Mouse (Mus musculus): ENCODE data around the gene Notch4. TPM values are rescaled to one million over a fixed set of nuclear protein-coding genes. Genes with fewer than 3 reads are reported as not detected.

Gene Notch4
- polyA plus RNA-seq, 1 experiment from 2014 or later = 13.6 TPM

DNA sequence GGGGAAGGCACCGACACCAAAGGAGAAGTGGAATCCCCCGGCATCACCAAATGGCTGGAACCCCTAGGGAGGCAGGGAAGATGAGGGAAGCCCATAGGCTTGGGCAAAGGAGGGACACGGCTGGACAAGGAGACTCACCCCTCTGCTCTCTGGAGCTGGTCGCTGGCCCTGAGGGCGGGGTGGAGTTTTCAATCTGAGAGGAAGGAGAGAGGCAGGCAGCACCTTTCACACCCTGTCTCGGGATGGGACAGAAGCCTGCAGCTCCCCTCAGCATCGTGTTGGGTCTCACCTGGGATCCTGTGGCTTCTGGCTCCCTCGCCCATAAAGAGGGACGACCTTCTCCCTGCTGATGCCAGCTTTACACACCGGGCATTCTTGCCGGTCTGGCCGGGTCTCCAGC is 37.7 kb downstream of the Notch4 start:
- Histone ChIP-seq H3K36me3 (peaks cover 24% of the 10 kb centered on the region), H3K9ac (replicated peaks) (peak overlapping the region; percentile 72; the same call in 1 of the 2 replicates), H3K9me3 (no peaks in the 10 kb centered on the region), H3K4me2 (replicated peaks) (peak overlapping the region; percentile 71), H3K27ac (replicated peaks) (no peak overlapping the region), H3K27me3 (no peaks in the 10 kb centered on the region), H3K4me3 (no peak overlapping the region), H3K4me1 (peaks cover 40% of the 10 kb centered on the region)
- WGBS = 90% methylated on average over 12 of the region's 12 CpGs
- no peak for ATAC-seq (ENCODE audit: low FRiP score, low read depth)

GRCm38 (mm10) chr17:34603375-34604060 is 39.5 kb downstream of the Notch4 start, which contains the start of gene Rnf5:
Gene Rnf5, minus strand, starts transcription at chr17:34603690.
- Histone ChIP-seq H3K4me3 (peak within 1 kb of the TSS; percentile 99), H3K27me3 (no peaks in the 10 kb centered on the region), H3K27ac (replicated peaks) (peak within 1 kb of the TSS; percentile 94), H3K36me3 (peaks cover 28% of the 10 kb centered on the region), H3K4me1 (peaks cover 46% of the 10 kb centered on the region), H3K4me2 (replicated peaks) (peak within 1 kb of the TSS; percentile 99), H3K9me3 (no peaks in the 10 kb centered on the region), H3K9ac (replicated peaks) (peak within 1 kb of the TSS; percentile 99)
- peak; percentile 94 for ATAC-seq (ENCODE audit: low FRiP score, low read depth)
- WGBS = under 1% methylated on average over 30 of the region's 30 CpGs

- peaks cover 28% of the 10 kb centered on the region for H3K36me3 ChIP-seq
- no peaks in the 10 kb centered on the region for H3K9me3 ChIP-seq
- no peaks in the 10 kb centered on the region for H3K27me3 ChIP-seq
- peak within 1 kb of the TSS; percentile 99 for H3K9ac ChIP-seq (replicated peaks)
- H3K27ac ChIP-seq (replicated peaks) = peak within 1 kb of the TSS; percentile 94
- peak within 1 kb of the TSS; percentile 99 for H3K4me3 ChIP-seq
- H3K4me2 ChIP-seq (replicated peaks) = peak within 1 kb of the TSS; percentile 99
- WGBS = 1% methylated on average over 32 of the region's 35 CpGs
- peaks cover 49% of the 10 kb centered on the region for H3K4me1 ChIP-seq
- peak; percentile 88 for ATAC-seq (ENCODE audit: low FRiP score, low read depth)
These were observed 40.0 kb downstream of the Notch4 start, which contains the start of gene Agpat1 for GRCm38 (mm10) chr17:34604061-34604508. Gene Agpat1, plus strand, starts transcription at chr17:34604262.

DNA sequence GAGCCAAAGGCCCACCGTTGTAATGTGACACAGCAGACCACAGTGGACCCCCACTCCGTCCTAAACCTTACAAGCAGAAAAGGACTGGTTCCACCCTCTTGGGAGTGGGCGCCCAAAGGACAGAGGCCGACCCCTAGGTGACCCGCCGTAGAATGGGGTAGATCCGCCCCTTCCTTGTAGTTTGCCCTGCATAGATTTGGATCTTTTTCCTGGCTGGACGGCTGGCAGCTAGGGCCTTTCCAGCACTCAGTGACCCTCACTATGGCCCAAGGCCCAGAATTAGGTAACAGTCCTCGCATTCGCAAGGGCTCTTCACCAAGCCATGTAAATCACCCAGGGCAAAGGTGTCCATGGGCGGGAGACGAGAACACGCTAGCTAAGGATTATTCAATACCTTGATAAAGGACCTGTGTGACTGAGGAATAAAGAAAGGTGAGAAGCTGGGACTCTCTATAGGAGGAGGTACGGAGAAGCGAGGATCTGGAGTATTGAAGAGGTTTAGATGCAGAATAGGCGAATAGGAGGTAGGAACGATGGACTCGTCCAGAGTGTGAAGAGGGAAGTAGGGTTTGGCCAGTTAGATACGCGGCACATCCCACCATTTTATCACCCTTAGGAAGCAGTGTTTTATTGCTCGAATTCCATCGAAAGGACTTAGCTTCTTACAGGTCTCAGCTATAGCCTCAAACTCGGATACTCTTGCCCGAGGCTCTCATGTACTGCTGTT is 40.6 kb downstream of the Notch4 start:
- Histone ChIP-seq H3K27me3 (no peaks in the 10 kb centered on the region), H3K36me3 (peaks cover 28% of the 10 kb centered on the region), H3K4me2 (replicated peaks) (peak overlapping the region; percentile 99), H3K4me1 (peaks cover 49% of the 10 kb centered on the region), H3K4me3 (peak overlapping the region; percentile 99), H3K9ac (replicated peaks) (peak overlapping the region; percentile 99), H3K9me3 (no peaks in the 10 kb centered on the region), H3K27ac (replicated peaks) (peak overlapping the region; percentile 94)
- ATAC-seq (ENCODE audit: low FRiP score, low read depth) = no peak; the same call in 1 of the 2 replicates
- WGBS = 16% methylated on average over 24 of the region's 24 CpGs

DNA sequence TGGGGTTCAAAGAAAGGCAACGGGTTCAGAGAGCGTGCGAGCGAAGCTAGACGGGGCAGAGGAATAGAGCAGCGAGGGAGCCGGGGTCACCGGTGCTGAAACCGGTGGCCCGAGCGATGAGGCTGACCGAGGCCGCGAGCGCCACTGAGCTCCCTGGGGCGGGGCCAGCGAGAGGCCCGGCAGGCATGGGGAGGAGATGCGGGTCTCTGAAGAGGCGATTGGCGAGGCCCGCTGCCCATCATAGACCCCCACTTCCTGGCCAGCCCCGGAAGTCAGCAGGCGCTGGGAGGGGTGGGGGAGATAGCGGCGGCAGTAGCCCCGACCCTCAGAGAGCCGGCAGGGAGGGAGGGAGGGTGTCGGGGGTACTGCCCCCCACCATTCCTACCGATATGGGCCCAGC is 41.5 kb downstream of the Notch4 start:
- H3K9me3 ChIP-seq = no peaks in the 10 kb centered on the region
- H3K27me3 ChIP-seq = no peaks in the 10 kb centered on the region
- WGBS = 0% methylated on average over 27 of the region's 30 CpGs
- peak overlapping the region; percentile 99 for H3K4me2 ChIP-seq (replicated peaks)
- peak; percentile 52 for ATAC-seq (ENCODE audit: low FRiP score, low read depth)
- H3K36me3 ChIP-seq = peaks cover 23% of the 10 kb centered on the region
- peak overlapping the region; percentile 99 for H3K9ac ChIP-seq (replicated peaks)
- H3K27ac ChIP-seq (replicated peaks) = peak overlapping the region; percentile 94
- H3K4me3 ChIP-seq = peak overlapping the region; percentile 99
- H3K4me1 ChIP-seq = peaks cover 49% of the 10 kb centered on the region

GRCm38 (mm10) chr17:34606186-34607039 is 42.3 kb downstream of the Notch4 start:
- H3K36me3 ChIP-seq = peaks cover 23% of the 10 kb centered on the region
- peak overlapping the region; percentile 99 for H3K4me3 ChIP-seq
- no peaks in the 10 kb centered on the region for H3K9me3 ChIP-seq
- WGBS = 17% methylated on average over 32 of the region's 32 CpGs
- peak overlapping the region; percentile 94 for H3K27ac ChIP-seq (replicated peaks)
- peaks cover 49% of the 10 kb centered on the region for H3K4me1 ChIP-seq
- no peak for ATAC-seq (ENCODE audit: low FRiP score, low read depth)
- H3K9ac ChIP-seq (replicated peaks) = peak overlapping the region; percentile 99
- H3K27me3 ChIP-seq = no peaks in the 10 kb centered on the region
- H3K4me2 ChIP-seq (replicated peaks) = peak overlapping the region; percentile 99

GRCm38 (mm10) chr17:34607997-34608396 is 43.9 kb downstream of the Notch4 start:
- H3K36me3 ChIP-seq = peaks cover 32% of the 10 kb centered on the region
- no peak overlapping the region for H3K27ac ChIP-seq (replicated peaks)
- no peaks in the 10 kb centered on the region for H3K27me3 ChIP-seq
- 91% methylated on average over 7 of the region's 7 CpGs for WGBS
- no peaks in the 10 kb centered on the region for H3K9me3 ChIP-seq
- H3K4me3 ChIP-seq = no peak overlapping the region
- no peak overlapping the region for H3K9ac ChIP-seq (replicated peaks)
- ATAC-seq (ENCODE audit: low FRiP score, low read depth) = no peak
- peaks cover 38% of the 10 kb centered on the region for H3K4me1 ChIP-seq
- peak overlapping the region; percentile 1; the same call in 1 of the 2 replicates for H3K4me2 ChIP-seq (replicated peaks)

DNA sequence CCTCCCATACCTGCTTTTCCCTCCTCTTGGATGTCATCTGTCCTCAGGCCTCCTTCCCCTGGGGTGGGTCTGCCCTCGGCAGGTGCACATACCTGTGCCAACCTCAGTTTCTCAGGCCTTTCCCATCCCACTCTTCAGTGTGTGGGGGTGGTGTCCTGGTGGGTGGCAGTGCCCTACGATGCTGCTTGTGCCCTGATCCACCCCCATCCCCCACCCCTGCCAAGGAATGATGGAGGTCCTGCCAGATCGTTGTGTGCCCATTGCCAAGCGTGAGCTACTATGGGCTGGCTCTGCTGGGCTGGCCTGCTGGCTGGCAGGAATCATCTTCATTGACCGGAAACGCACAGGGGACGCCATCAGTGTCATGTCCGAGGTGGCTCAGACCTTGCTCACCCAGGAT is 47.0 kb downstream of the Notch4 start:
- ATAC-seq (ENCODE audit: low FRiP score, low read depth) = no peak
- H3K9me3 ChIP-seq = no peaks in the 10 kb centered on the region
- no peak overlapping the region for H3K9ac ChIP-seq (replicated peaks)
- no peak overlapping the region for H3K4me2 ChIP-seq (replicated peaks)
- no peak overlapping the region for H3K4me3 ChIP-seq
- H3K4me1 ChIP-seq = peaks cover 27% of the 10 kb centered on the region
- WGBS = 95% methylated on average over 8 of the region's 8 CpGs
- peaks cover 58% of the 10 kb centered on the region for H3K36me3 ChIP-seq
- no peaks in the 10 kb centered on the region for H3K27me3 ChIP-seq
- H3K27ac ChIP-seq (replicated peaks) = no peak overlapping the region

DNA sequence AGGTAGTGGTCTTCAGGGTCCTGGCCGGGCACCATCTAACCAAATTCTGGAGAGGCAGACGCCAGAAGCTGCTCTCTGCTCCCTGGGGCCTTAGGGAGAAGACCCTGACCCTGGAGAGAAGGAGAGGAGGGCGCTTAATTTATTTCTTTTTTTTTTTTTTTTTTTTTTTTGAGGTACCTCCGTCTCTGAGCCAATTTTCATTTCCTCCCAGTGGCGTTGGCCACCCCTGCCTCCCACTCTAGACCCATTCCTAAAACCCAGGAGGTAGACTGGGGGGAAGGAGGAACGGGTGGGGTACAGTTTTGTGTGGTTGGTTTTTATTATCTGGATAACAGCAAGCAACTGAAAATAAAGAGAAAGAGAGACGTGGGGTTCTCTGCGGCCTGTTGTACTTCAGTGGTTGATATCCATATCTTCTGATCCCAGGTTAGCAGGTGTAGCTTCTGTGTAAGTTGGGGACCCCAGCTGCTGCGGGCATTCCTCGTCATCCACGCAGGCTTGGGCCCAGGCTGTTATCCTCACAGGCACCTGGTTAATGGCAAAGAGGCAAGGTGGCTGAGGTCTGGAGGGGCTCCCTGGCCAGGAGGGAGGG is 49.1 kb downstream of the Notch4 start:
- Histone ChIP-seq H3K4me3 (no peak overlapping the region), H3K36me3 (peaks cover 71% of the 10 kb centered on the region), H3K9ac (replicated peaks) (no peak overlapping the region), H3K9me3 (no peaks in the 10 kb centered on the region), H3K27me3 (no peaks in the 10 kb centered on the region), H3K4me2 (replicated peaks) (no peak overlapping the region), H3K4me1 (peaks cover 7% of the 10 kb centered on the region; the same call in 1 of the 2 replicates), H3K27ac (replicated peaks) (no peak overlapping the region)
- WGBS = 92% methylated on average over 10 of the region's 11 CpGs
- ATAC-seq (ENCODE audit: low FRiP score, low read depth) = no peak

GRCm38 (mm10) chr17:34613830-34614229 is 49.8 kb downstream of the Notch4 start:
- no peak for ATAC-seq (ENCODE audit: low FRiP score, low read depth)
- 90% methylated on average over 10 of the region's 10 CpGs for WGBS
- Histone ChIP-seq H3K4me1 (0 out of 2 replicates have a peak, but pooled peaks cover under 1% of the 10 kb centered on the region), H3K9me3 (no peaks in the 10 kb centered on the region), H3K36me3 (peaks cover 71% of the 10 kb centered on the region), H3K4me2 (replicated peaks) (no peak overlapping the region), H3K9ac (replicated peaks) (no peak overlapping the region), H3K4me3 (no peak overlapping the region), H3K27ac (replicated peaks) (0 out of 2 replicates have a peak overlapping the region, but pooled peaks have one; percentile 25), H3K27me3 (no peaks in the 10 kb centered on the region)

DNA sequence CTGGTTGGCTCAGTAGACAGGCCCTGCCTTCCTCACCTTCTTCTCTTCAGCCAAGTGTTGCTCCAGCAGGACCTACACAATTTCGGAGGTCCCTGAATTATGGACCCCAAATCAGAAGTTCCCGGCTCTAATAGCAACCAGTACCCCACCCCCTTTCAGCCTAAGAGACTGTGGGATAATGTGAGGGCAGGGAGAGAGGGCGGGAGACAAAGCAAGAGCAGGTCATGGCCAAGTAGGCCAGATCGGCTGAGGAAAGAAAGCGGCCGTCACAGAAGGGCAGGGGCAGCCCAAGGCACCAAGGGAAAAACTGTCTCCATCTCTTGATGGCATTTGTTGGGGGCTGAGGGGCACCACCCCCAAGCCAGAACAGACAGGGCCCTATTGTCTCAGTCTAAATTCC is 51.8 kb downstream of the Notch4 start, which contains the start of gene Egfl8:
TSS of gene Egfl8 (minus strand) at position 101 of the 400 bp plus-strand sequence.
- Histone ChIP-seq H3K36me3 (peaks cover 69% of the 10 kb centered on the region), H3K4me3 (no peak within 1 kb of the TSS), H3K27ac (replicated peaks) (peak within 1 kb of the TSS; percentile 27; the same call in 1 of the 2 replicates), H3K4me2 (replicated peaks) (no peak within 1 kb of the TSS), H3K9me3 (no peaks in the 10 kb centered on the region), H3K27me3 (no peaks in the 10 kb centered on the region), H3K4me1 (no peaks in the 10 kb centered on the region), H3K9ac (replicated peaks) (0 out of 2 replicates have a peak within 1 kb of the TSS, but pooled peaks have one; percentile 31)
- ATAC-seq (ENCODE audit: low FRiP score, low read depth) = no peak
- 66% methylated on average over 6 of the region's 6 CpGs for WGBS
